Mouse (Mus musculus) MEL (cell line): ENCODE results near the gene Tra2b. TPM values are rescaled to one million over a fixed set of nuclear protein-coding genes. Genes with fewer than 3 reads are reported as not detected.

ENCODE experiments used
- DNase-seq: peaks from one replicate; pipeline ENCODE4 v3.0.0; 2011; ENCODE audit warnings: low read depth, low spot score
- H3K27ac ChIP-seq: 2 replicates; pipeline ENCODE4 v1.5.1; 2012; ENCODE audit warnings: low read depth, mild to moderate bottlenecking, control low read depth, low read length, moderate library complexity; ENCODE audit not compliant: control insufficient read depth
- H3K27me3 ChIP-seq, 2 experiments: fragments of 150-350 bp in 1 of 2; sonication (generic) in 1 of 2; 2 replicates each; pipeline ENCODE4 v1.6.1; 2012; ENCODE audit warnings: low read length in 2 of 2, mild to moderate bottlenecking in 2 of 2, improper control_type of control experiment in 1 of 2, moderate library complexity in 1 of 2; ENCODE audit not compliant: insufficient read depth in 2 of 2, control insufficient read depth in 1 of 2
- H3K36me3 ChIP-seq, 2 experiments: 2 replicates each; pipeline ENCODE4 v1.6.1; 2012 to 2014; ENCODE audit warnings: low read length in 2 of 2, improper control_type of control experiment in 1 of 2, inconsistent platforms in 1 of 2, mild to moderate bottlenecking in 1 of 2; ENCODE audit not compliant: insufficient read depth in 2 of 2, control insufficient read depth in 1 of 2
- H3K4me1 ChIP-seq, 2 experiments: fragments of 150-350 bp in 1 of 2; sonication (generic) in 1 of 2; 2 replicates each; pipeline ENCODE4 v1.6.1; 2012; ENCODE audit warnings: low read length in 2 of 2, improper control_type of control experiment in 1 of 2, mild to moderate bottlenecking in 1 of 2; ENCODE audit not compliant: insufficient read depth in 2 of 2, control insufficient read depth in 1 of 2
- H3K4me3 ChIP-seq, 2 experiments: fragments of 150-350 bp in 1 of 2; sonication (generic) in 1 of 2; 2 replicates each; pipeline ENCODE4 v1.5.1; 2012; ENCODE audit warnings: low read depth in 2 of 2, low read length in 2 of 2, mild to moderate bottlenecking in 2 of 2, moderate library complexity in 2 of 2, control low read depth in 1 of 2, improper control_type of control experiment in 1 of 2; ENCODE audit not compliant: control insufficient read depth in 1 of 2, insufficient read depth in 1 of 2
- H3K79me2 ChIP-seq: 2 replicates; pipeline ENCODE4 v1.6.1; 2012; ENCODE audit warnings: mild to moderate bottlenecking, low read length, moderate library complexity; ENCODE audit not compliant: control insufficient read depth, poor library complexity, insufficient read depth
- H3K9ac ChIP-seq: 2 replicates; pipeline ENCODE4 v1.6.1; 2012; ENCODE audit warnings: low read depth, mild to moderate bottlenecking, control low read depth, low read length, moderate library complexity; ENCODE audit not compliant: control insufficient read depth, poor library complexity, severe bottlenecking
- H3K9me3 ChIP-seq: fragments of 150-350 bp; sonication (generic); replicated peaks from 2 replicates; pipeline ENCODE4 v1.6.1; 2012; ENCODE audit warnings: mild to moderate bottlenecking, low read length, improper control_type of control experiment, moderate library complexity; ENCODE audit not compliant: insufficient read depth
- BHLHE40 ChIP-seq: IDR thresholded peaks from 2 replicates; pipeline ENCODE4 v1.6.1; 2012; ENCODE audit warnings: low read depth, mild to moderate bottlenecking, inconsistent platforms, low read length, improper control_type of control experiment, borderline replicate concordance
- CHD1 ChIP-seq: IDR thresholded peaks from 2 replicates; pipeline ENCODE4 v1.6.1; 2012; ENCODE audit warnings: low read depth, mild to moderate bottlenecking, inconsistent platforms, low read length, improper control_type of control experiment
- CHD2 ChIP-seq: IDR thresholded peaks from 2 replicates; pipeline ENCODE4 v1.6.1; 2011; ENCODE audit warnings: low read length, improper control_type of control experiment
- ELF1 ChIP-seq: IDR thresholded peaks from 2 replicates; pipeline ENCODE4 v1.6.1; 2014; ENCODE audit warnings: low read depth, mild to moderate bottlenecking, inconsistent platforms, low read length, improper control_type of control experiment, moderate library complexity
- EP300 ChIP-seq, 2 experiments: IDR thresholded peaks; 2 replicates each; pipeline ENCODE4 v1.6.1; 2011; ENCODE audit warnings: improper control_type of control experiment in 2 of 2, low read length in 2 of 2, low read depth in 1 of 2, mild to moderate bottlenecking in 1 of 2
- ETS1 ChIP-seq: IDR thresholded peaks from 2 replicates; pipeline ENCODE4 v1.6.1; 2012; ENCODE audit warnings: low read depth, mild to moderate bottlenecking, inconsistent platforms, low read length, improper control_type of control experiment, moderate library complexity
- HCFC1 ChIP-seq: IDR thresholded peaks from 2 replicates; pipeline ENCODE4 v1.6.1; 2012; ENCODE audit warnings: low read depth, mild to moderate bottlenecking, inconsistent platforms, low read length, improper control_type of control experiment, moderate library complexity
- MAX ChIP-seq: IDR thresholded peaks from 2 replicates; pipeline ENCODE4 v1.6.1; 2011; ENCODE audit warnings: low read length, improper control_type of control experiment
- MAZ ChIP-seq: IDR thresholded peaks from 2 replicates; pipeline ENCODE4 v1.6.1; 2012; ENCODE audit warnings: low read depth, mild to moderate bottlenecking, inconsistent platforms, low read length, improper control_type of control experiment
- MXI1 ChIP-seq: IDR thresholded peaks from 2 replicates; pipeline ENCODE4 v1.6.1; 2011; ENCODE audit warnings: mild to moderate bottlenecking, low read depth, low read length, improper control_type of control experiment
- MYB ChIP-seq: IDR thresholded peaks from 2 replicates; pipeline ENCODE4 v1.6.1; 2011; ENCODE audit warnings: mild to moderate bottlenecking, low read depth, low read length, improper control_type of control experiment
- MYC ChIP-seq: IDR thresholded peaks from 2 replicates; pipeline ENCODE4 v1.6.1; 2011; ENCODE audit warnings: low read depth, mild to moderate bottlenecking, low read length, improper control_type of control experiment, moderate library complexity
- POLR2AphosphoS2 ChIP-seq: IDR thresholded peaks from 2 replicates; pipeline ENCODE4 v1.6.1; 2011; ENCODE audit warnings: low read length, improper control_type of control experiment
- SIN3A ChIP-seq: IDR thresholded peaks from 2 replicates; pipeline ENCODE4 v1.6.1; 2012; ENCODE audit warnings: low read length, improper control_type of control experiment, inconsistent platforms
- SMC3 ChIP-seq: IDR thresholded peaks from 2 replicates; pipeline ENCODE4 v1.6.1; 2011; ENCODE audit warnings: low read depth, low read length, improper control_type of control experiment
- TAL1 ChIP-seq: IDR thresholded peaks from 2 replicates; pipeline ENCODE4 v1.6.1; 2012; ENCODE audit warnings: mild to moderate bottlenecking, inconsistent platforms, low read length, moderate library complexity, mixed read lengths
- TCF12 ChIP-seq: IDR thresholded peaks from 2 replicates; pipeline ENCODE4 v1.6.1; 2014; ENCODE audit warnings: low read depth, mild to moderate bottlenecking, inconsistent platforms, low read length, improper control_type of control experiment, moderate library complexity
- USF1 ChIP-seq: IDR thresholded peaks from 2 replicates; pipeline ENCODE4 v1.6.1; 2014; ENCODE audit warnings: low read depth, mild to moderate bottlenecking, inconsistent platforms, low read length, improper control_type of control experiment, moderate library complexity
- USF2 ChIP-seq, 2 experiments: IDR thresholded peaks; 2 replicates each; pipeline ENCODE4 v1.6.1; 2011 to 2012; ENCODE audit warnings: improper control_type of control experiment in 2 of 2, low read length in 2 of 2, borderline replicate concordance in 1 of 2, inconsistent platforms in 1 of 2, low read depth in 1 of 2, mild to moderate bottlenecking in 1 of 2; ENCODE audit not compliant: insufficient read depth in 1 of 2
- ZC3H11A ChIP-seq: IDR thresholded peaks from 2 replicates; pipeline ENCODE4 v1.6.1; 2012; ENCODE audit warnings: low read depth, mild to moderate bottlenecking, inconsistent platforms, low read length, improper control_type of control experiment
- ZKSCAN1 ChIP-seq: IDR thresholded peaks from 2 replicates; pipeline ENCODE4 v1.6.1; 2012; ENCODE audit warnings: low read depth, mild to moderate bottlenecking, inconsistent platforms, low read length, improper control_type of control experiment, moderate library complexity
- ZNF384 ChIP-seq: IDR thresholded peaks from 2 replicates; pipeline ENCODE4 v1.6.1; 2012; ENCODE audit warnings: low read depth, mild to moderate bottlenecking, inconsistent platforms, low read length, improper control_type of control experiment
- polyA plus RNA-seq, 2 experiments: library from polyadenylated mRNA; stranded (reverse) in 1 of 2; unstranded in 1 of 2; fragments of >175 nt in 1 of 2; fragments of >200 nt in 1 of 2; gene quantifications; 2 replicates each; pipeline versions ENCODE4 v1.2.1 to v1.2.4; 2012; ENCODE audit warnings: low replicate concordance in 2 of 2, low read depth in 1 of 2; ENCODE audit not compliant: insufficient read length in 2 of 2, insufficient read depth in 1 of 2, missing spikeins in 1 of 2
- total RNA-seq: library from RNA; depleted of rRNA; stranded (reverse); fragments of 300-350 nt; gene quantifications from 2 replicates; pipeline ENCODE4 v1.2.3, GENCODE M21; 2012

Tra2b gene
- total and polyA plus RNA-seq, 3 experiments: 154 to 286 (median 263) TPM

- peak; percentile 76 for DNase-seq
- H3K9ac ChIP-seq: peak overlapping the region; percentile 90
- peaks cover 14 to 22% of the 10 kb centered on the region in 2 experiments for H3K36me3 ChIP-seq
- no peaks in the 10 kb centered on the region for H3K27me3 ChIP-seq
- H3K9me3 ChIP-seq: no peaks in the 10 kb centered on the region
- H3K79me2 ChIP-seq: peaks cover 55% of the 10 kb centered on the region
- peaks cover 3 to 7% of the 10 kb centered on the region in 2 experiments; a peak in 3 of 4 replicates for H3K4me1 ChIP-seq
- TF ChIP-seq SMC3 (no peak), ELF1 (peak; percentile 86), MXI1 (peak; percentile 98), MYC (peak; percentile 90), TAL1 (peak; percentile 57), ZKSCAN1 (no peak), BHLHE40 (peak; percentile 95), MAX (peak; percentile 88), USF1 (peak; percentile 93), POLR2AphosphoS2 (peak; percentile 65; the same call in 1 of the 2 replicates), MAZ (no peak), CHD2 (no peak), ZC3H11A (no peak), ETS1 (peak; percentile 49; the same call in 1 of the 2 replicates), MYB (no peak), USF2 (IDR thresholded peaks at IDR 0.05; ENCODE audit: borderline replicate concordance in 1 of 2, insufficient read depth in 1 of 2, low read depth in 1 of 2, low read length in 2 of 2) (peak in 1 of 2 experiments; percentile 72; a peak in 3 of 4 replicates), EP300 (IDR thresholded peaks at IDR 0.05; ENCODE audit: low read depth in 1 of 2, low read length in 2 of 2) (0 out of 4 replicates have a peak, but pooled peaks of 1 of the 2 experiments have one; percentile 18), TCF12 (0 out of 2 replicates have a peak, but pooled peaks have one; percentile 10), HCFC1 (0 out of 2 replicates have a peak, but pooled peaks have one; percentile 60), CHD1 (peak; percentile 96), SIN3A (peak; percentile 96), ZNF384 (no peak)
- TF ChIP-seq, all 39 proteins: peak for 15
- peak overlapping the region; percentile 79 for H3K27ac ChIP-seq
- H3K4me3 ChIP-seq: peak overlapping the region; percentile 95 to 98
These were observed 1.4 kb downstream of the Tra2b start for GRCm38 (mm10) chr16:22264232-22264961.
